Mouse (Mus musculus): ENCODE results near the gene Gm10283.

GRCm38 (mm10) chr8:60404994-60405548, 97.9 kb downstream of the Gm10283 start:
- no peak for TF ChIP-seq CTCF (IDR thresholded peaks at IDR 0.05; ENCODE audit: extremely low read depth, insufficient read length, insufficient replicate concordance, low read depth, low read length)
- TF ChIP-seq POLR2A (IDR thresholded peaks at IDR 0.05; ENCODE audit: low read depth, low read length), result no peak

Measured in small intestine, adult 2 months (tissue).